Mouse (Mus musculus) hindbrain, embryonic 10.5 days (tissue): ENCODE results near the gene 1700001O22Rik. TPM values are rescaled to one million over a fixed set of nuclear protein-coding genes. Genes with fewer than 3 reads are reported as not detected.

Experiments used
- DNase-seq: peaks from one replicate; pipeline ENCODE4 v3.0.0-alpha.2; 2017; ENCODE audit warnings: low spot score
- H3K27ac ChIP-seq: fragments of 300-500 bp; sonication (generic); 2 replicates; pipeline ENCODE4 v1.5.1; 2016; ENCODE audit warnings: mild to moderate bottlenecking, moderate library complexity
- H3K27me3 ChIP-seq: fragments of 300-500 bp; sonication (generic); 2 replicates; pipeline ENCODE4 v1.6.1; 2016; ENCODE audit warnings: mild to moderate bottlenecking; ENCODE audit not compliant: poor library complexity, insufficient read depth, severe bottlenecking
- H3K36me3 ChIP-seq: fragments of 300-500 bp; sonication (generic); 2 replicates; pipeline ENCODE4 v1.6.1; 2016; ENCODE audit warnings: mild to moderate bottlenecking, moderate library complexity
- H3K4me1 ChIP-seq: fragments of 300-500 bp; sonication (generic); replicated peaks from 2 replicates; pipeline ENCODE4 v1.6.1; 2016; ENCODE audit warnings: mild to moderate bottlenecking
- H3K4me3 ChIP-seq: fragments of 300-500 bp; sonication (generic); 2 replicates; pipeline ENCODE4 v1.5.1; 2016; ENCODE audit warnings: mild to moderate bottlenecking, moderate library complexity
- H3K9me3 ChIP-seq: fragments of 300-500 bp; sonication (generic); 2 replicates; pipeline ENCODE4 v1.6.1; 2016; ENCODE audit warnings: mild to moderate bottlenecking, moderate library complexity
- WGBS: fragments of 180-500 bp; shearing (Covaris S2); methylation state at CpG from one replicate; pipeline ENCODE4 v1.1.7; 2016; 5-methylcytosine and 5-hydroxymethylcytosine counted together
- polyA plus RNA-seq: library from polyadenylated mRNA; unstranded; fragments of >200 nt; fragmentation: Nextera tagmentation; extraction: Ambion mirVana; gene quantifications from 2 replicates; pipeline ENCODE4 v1.2.1, GENCODE M21; 2016

The 1700001O22Rik gene
- polyA plus RNA-seq = 3.1 and 3.4 TPM in 2 replicates

DNA sequence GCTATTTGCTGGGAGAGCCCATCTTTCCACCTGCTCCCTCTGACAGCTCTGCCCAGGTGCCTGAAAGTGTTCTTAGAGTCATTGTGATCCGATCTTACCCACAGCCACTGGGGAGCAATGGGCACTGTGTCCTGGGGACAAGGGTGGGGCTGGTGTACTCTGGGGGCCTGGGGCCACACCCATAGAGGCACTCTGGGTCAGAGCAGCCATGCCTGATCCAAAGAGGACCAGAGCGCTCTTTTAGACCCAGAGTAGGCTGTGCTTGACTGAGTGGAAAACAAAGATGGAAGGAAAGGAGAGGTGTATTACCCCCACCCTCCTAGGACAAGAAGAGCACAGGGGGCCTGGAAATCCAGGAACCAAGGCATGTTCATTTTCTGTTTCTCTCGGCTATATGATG is at the start of gene 1700001O22Rik:
1700001O22Rik (minus strand) TSS at position 58 of the 400 bp plus-strand sequence.
- Histone ChIP-seq H3K9me3 (no peaks in the 10 kb centered on the region), H3K36me3 (no peaks in the 10 kb centered on the region), H3K27ac (peak within 1 kb of the TSS; percentile 1; the same call in 1 of the 2 replicates), H3K4me1 (peaks cover 48% of the 10 kb centered on the region), H3K27me3 (peaks cover 54% of the 10 kb centered on the region), H3K4me3 (no peak within 1 kb of the TSS)
- no peak for DNase-seq
- WGBS = 77% methylated on average over 3 of the region's 3 CpGs

DNA sequence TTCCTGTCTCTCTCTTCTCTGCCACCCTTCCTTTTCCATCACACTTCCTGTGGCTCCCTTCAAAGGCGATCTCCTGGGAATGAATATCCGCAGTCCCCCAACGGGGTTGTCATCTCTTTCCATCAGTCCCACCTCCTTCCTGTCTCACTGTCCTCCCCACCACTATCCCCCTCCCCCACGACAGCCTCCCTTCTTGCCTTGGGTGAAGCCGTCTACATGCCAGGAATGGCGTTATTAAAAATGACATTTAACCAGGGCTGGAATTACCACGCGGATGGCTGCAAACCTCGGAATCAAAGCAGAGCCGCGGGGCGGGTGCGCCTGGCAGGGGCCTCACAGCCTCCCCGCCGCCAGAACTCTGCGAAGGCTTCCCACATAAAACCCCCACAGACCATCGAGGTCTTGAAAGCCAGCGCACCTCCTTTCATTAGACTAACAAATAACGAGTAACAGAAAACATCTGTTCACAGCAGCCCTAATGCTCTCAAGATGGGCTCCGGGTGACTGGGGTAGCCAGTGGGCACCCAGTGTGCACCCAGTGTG is 49.4 kb upstream of the 1700001O22Rik start:
- no peak for DNase-seq
- Histone ChIP-seq H3K27me3 (no peaks in the 10 kb centered on the region), H3K4me3 (no peak overlapping the region), H3K9me3 (no peaks in the 10 kb centered on the region), H3K27ac (peak overlapping the region; percentile 54), H3K36me3 (no peaks in the 10 kb centered on the region), H3K4me1 (peaks cover 64% of the 10 kb centered on the region)
- 44% methylated on average over 20 of the region's 20 CpGs for WGBS

DNA sequence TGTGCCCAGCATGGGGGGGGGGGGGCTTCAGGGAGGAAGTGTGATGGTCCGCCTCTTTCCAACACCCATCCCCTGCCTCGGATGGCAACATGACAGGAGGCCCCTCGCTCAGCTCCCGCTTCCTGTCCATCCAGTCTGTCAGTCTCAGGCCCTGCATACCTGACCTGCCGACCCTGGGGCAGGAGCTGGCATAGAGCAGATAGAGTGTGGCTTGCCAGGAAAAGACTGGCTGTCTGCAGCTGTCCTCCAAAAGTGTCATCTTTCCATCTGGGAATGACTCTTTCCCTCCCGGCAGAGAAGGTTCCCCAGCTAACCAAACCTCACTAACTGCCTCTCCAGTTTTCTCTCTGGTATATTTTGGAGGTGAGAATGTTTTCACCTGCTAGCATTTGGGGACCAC is 47.1 kb upstream of the 1700001O22Rik start:
- Histone ChIP-seq H3K4me1 (peaks cover 78% of the 10 kb centered on the region), H3K9me3 (no peaks in the 10 kb centered on the region), H3K36me3 (no peaks in the 10 kb centered on the region), H3K27ac (no peak overlapping the region), H3K27me3 (peaks cover 16% of the 10 kb centered on the region), H3K4me3 (no peak overlapping the region)
- no peak for DNase-seq
- 38% methylated on average over 6 of the region's 6 CpGs for WGBS

DNA sequence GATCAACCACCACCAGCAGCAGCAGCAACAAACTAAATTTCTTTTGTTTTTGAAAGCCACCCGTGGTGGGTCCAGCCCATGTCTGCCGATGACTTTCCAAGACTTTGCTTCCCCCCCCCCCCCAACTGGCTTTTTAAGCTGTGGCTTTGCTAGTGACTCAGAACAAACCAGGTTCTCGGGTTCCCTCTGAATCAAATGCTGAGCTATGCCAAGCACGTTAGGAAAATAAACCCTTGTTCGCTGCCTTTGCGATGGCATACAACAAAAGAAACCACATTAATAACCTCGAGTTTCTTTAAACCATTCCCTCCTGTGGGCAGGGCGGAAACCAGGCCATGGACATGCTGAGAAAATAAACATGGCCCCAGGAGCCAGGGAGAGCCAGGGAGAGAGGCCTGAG is 44.7 kb upstream of the 1700001O22Rik start:
- no peak for DNase-seq
- Histone ChIP-seq H3K4me3 (no peak overlapping the region), H3K27me3 (peaks cover 37% of the 10 kb centered on the region), H3K9me3 (no peaks in the 10 kb centered on the region), H3K4me1 (peaks cover 68% of the 10 kb centered on the region), H3K27ac (no peak overlapping the region), H3K36me3 (no peaks in the 10 kb centered on the region)
- WGBS = 58% methylated on average over 8 of the region's 8 CpGs

DNA sequence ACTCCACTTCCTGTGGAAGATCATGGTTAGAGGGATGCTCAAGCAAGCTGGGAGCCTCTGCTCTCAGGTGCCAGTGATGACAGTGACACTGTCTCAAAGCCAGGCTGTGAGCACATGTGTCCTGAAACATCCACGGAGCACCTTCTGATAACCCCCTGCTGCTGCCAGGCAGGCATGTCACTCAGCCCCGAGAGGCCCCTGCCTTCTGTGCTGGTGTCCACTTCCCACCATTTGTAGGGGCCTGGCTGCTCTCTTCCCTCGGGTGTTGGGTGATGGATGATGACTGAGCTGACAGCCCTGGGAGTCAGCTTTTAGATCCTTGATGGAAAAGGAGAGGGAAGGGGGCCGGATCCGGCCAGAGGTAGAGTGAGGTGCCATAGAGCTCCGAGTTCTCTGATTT is 43.3 kb upstream of the 1700001O22Rik start:
- Histone ChIP-seq H3K27ac (peak overlapping the region; percentile 25; the same call in 1 of the 2 replicates), H3K27me3 (peaks cover 44% of the 10 kb centered on the region), H3K9me3 (no peaks in the 10 kb centered on the region), H3K4me1 (peaks cover 57% of the 10 kb centered on the region), H3K4me3 (peak overlapping the region; percentile 77), H3K36me3 (no peaks in the 10 kb centered on the region)
- no peak for DNase-seq
- WGBS = 22% methylated on average over 6 of the region's 6 CpGs

DNA sequence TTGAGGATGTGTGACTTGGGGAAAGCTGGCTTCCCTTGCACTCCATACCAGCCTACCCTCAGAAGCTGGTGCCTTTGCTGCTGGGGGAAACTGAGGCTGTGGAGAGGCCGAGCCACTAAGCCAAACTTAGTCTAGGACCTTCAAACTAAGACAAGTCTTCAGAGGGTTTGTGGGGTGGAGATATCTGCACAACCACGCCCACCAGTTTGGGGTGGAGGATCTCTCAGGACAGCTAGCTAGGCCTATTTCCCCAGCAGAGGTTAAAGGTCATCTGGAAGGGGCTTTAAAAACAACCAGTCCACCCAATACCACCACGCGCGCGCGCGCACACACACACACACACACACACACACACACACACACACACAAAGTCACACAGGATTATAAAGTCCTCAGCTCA is 42.8 kb upstream of the 1700001O22Rik start:
- H3K4me1 ChIP-seq = peaks cover 52% of the 10 kb centered on the region
- no peak for DNase-seq
- H3K9me3 ChIP-seq = no peaks in the 10 kb centered on the region
- H3K36me3 ChIP-seq = no peaks in the 10 kb centered on the region
- peak overlapping the region; percentile 77 for H3K4me3 ChIP-seq
- H3K27me3 ChIP-seq = peaks cover 46% of the 10 kb centered on the region
- WGBS = 56% methylated on average over 8 of the region's 8 CpGs
- H3K27ac ChIP-seq = peak overlapping the region; percentile 87

DNA sequence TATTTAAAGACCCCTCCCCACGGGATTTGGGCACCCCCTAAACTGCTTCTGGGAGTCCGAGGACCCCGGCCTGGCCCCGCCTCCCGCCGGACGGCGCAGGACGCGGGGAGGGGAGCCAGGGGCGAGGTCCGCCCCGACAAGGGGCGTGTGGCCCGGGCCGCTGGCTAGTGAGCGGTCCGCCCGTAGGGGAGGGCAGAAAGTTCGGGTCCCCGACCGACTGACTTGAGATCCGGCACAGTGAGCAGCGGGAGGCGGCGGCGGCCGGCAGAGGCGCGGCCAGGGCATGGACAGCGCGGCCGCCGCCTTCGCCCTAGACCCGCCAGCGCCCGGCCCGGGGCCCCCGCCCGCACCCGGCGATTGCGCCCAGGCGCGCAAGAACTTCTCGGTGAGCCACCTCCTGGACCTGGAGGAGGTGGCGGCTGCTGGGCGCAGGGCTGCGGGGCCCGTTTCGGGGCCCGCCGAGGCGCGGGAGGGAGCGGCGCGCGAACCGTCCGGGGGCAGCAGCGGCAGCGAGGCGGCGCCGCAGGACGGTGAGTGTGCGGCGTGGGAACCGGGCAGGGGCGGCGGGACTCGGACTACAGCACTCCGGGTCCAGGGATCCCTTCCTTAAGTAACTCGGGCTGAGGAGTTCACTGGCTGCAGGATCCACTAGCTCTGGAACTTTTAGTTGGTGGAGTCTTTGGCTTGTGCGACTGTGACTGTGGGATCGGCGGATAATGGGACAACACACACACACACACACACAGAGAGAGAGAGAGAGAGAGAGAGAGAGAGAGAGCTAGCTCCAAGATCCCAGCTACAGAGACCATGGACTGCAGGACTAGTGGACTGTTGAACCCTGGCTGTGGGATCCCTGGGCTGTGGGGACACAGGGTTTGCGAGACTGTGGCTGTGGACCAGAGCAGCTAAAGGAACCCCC is 42.0 kb upstream of the 1700001O22Rik start:
- under 1% methylated on average over 80 of the region's 80 CpGs for WGBS
- peak overlapping the region; percentile 77 for H3K4me3 ChIP-seq
- no peaks in the 10 kb centered on the region for H3K36me3 ChIP-seq
- no peaks in the 10 kb centered on the region for H3K9me3 ChIP-seq
- peaks cover 44% of the 10 kb centered on the region for H3K4me1 ChIP-seq
- H3K27ac ChIP-seq = peak overlapping the region; percentile 87
- DNase-seq = peak; percentile 54
- peaks cover 46% of the 10 kb centered on the region for H3K27me3 ChIP-seq

DNA sequence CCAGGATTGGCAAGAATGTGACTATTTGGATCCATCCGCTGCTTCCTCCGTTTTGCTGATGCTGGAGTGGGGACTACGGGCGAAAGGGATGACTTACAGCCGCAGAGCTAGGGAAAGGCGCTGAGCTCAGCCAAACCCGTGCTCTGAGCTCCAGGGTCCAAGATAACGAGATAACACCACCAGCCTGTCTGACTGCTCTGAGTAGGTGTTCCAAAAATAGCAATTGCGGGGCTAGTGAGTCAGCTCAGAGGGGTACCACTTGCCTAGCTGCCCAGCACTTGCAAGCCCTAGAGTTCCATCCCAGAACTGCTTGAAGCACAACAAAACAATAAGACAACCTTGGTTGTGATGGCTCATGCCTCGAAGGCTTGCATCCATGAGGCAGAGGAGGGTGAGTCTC is 39.2 kb upstream of the 1700001O22Rik start:
- 0 out of 2 replicates have a peak overlapping the region, but pooled peaks have one; percentile 35 for H3K27ac ChIP-seq
- H3K4me1 ChIP-seq = peaks cover 32% of the 10 kb centered on the region
- H3K4me3 ChIP-seq = no peak overlapping the region
- 56% methylated on average over 10 of the region's 10 CpGs for WGBS
- H3K9me3 ChIP-seq = no peaks in the 10 kb centered on the region
- H3K27me3 ChIP-seq = peaks cover 46% of the 10 kb centered on the region
- DNase-seq = no peak
- H3K36me3 ChIP-seq = no peaks in the 10 kb centered on the region

DNA sequence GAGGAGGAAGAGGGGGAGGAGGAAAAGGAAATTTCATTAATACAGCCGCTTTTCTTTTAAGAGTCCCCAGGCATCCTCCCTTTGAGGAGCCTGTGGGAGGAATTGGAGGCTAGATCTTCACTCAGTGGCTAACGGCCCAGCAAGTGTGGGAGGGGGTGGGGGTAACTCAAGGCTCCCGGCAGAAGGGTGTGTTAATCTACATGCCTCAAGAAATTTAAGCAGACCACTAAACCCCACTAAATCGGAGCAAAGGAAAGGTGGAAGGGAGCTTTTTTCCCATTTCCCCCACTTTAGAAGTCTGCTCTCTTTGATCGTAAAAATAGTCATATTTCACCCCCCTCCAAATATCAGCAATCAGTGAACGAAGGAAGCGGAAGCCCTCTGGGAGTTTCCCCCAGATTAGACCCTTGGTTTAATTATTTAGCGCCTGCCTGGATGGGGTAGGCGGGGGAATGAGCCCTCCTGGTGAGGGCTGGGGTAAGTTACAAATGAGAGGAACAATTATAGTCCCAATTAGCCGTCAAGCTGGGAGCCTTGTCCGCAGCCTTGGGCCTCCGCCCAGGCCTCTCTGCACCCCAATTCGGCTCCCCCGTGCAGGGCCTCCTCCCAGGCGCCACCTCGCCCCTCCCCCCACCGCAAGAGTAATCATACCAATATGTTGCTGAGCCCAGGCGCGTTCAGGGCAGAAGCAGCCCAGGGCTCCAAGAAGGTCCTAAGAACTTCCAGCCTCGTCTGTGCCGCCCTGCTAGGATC is 33.0 kb upstream of the 1700001O22Rik start:
- Histone ChIP-seq H3K27ac (peak overlapping the region; percentile 70), H3K27me3 (no peaks in the 10 kb centered on the region), H3K36me3 (no peaks in the 10 kb centered on the region), H3K4me1 (peaks cover 40% of the 10 kb centered on the region), H3K9me3 (no peaks in the 10 kb centered on the region), H3K4me3 (peak overlapping the region; percentile 21; the same call in 1 of the 2 replicates)
- 15% methylated on average over 21 of the region's 21 CpGs for WGBS
- DNase-seq = no peak

DNA sequence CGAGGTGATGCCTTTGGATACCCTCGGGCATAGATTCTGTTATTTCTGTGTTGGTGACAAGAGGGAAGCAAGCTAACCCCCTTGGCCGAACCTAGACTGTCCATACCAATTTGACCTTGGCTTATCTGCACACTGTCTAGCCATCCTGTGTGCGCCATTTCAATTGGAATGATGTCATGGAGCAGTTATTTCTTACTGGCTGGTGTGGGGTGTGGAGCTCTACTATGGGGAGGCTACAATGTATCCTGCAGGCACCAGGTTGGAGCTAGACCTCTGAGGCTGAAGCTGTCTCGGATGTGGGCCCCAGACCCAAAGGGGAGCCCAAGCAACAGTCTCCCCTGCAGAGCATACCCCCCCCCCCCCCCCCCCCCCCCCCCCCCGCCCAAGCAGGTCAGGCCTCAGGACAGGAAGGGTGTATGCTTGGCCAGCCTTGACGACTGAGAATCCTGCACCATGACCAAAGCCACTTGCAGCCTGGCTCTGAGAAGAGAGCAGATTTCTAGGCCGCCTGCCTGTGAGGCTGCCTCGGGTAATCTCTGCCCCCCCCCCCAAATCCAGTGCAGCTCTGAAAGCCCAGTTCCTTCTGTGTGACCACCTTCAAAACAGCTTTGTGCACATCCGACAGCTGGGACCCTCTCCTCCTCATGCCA is 31.0 kb upstream of the 1700001O22Rik start, which contains the start of gene Prrx2:
Prrx2 (plus strand) TSS at position 600 of the 650 bp plus-strand sequence.
- no peak within 1 kb of the TSS for H3K4me3 ChIP-seq

DNA sequence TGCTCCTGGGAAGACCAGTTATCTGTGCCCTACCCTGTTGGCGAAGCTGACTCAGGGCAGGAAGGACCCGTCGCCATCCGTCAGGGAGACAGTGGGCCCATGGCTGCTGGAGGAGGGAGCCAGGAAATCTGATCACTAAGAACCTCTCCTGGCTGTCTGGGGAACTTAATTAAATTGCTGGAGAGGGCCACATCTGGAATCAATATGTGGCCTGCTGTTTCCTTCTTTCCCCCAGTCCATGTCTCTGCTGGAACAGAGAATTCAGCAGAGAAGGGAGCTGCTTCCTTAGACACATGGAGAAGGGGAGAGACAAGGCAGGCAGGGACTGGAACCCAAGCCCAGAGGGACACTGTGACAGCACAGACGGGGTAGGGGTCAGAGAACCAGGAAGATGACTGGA is 30.2 kb upstream of the 1700001O22Rik start:
- H3K4me3 ChIP-seq = no peak overlapping the region

More for the DNA sequence above, 31.0 kb upstream of the 1700001O22Rik start, which contains the start of gene Prrx2:
- WGBS = 64% methylated on average over 9 of the region's 10 CpGs
- no peaks in the 10 kb centered on the region for H3K27me3 ChIP-seq
- DNase-seq = no peak
- H3K36me3 ChIP-seq = no peaks in the 10 kb centered on the region
- peaks cover 52% of the 10 kb centered on the region for H3K4me1 ChIP-seq
- no peaks in the 10 kb centered on the region for H3K9me3 ChIP-seq
- H3K27ac ChIP-seq = peak within 1 kb of the TSS; percentile 83

DNA sequence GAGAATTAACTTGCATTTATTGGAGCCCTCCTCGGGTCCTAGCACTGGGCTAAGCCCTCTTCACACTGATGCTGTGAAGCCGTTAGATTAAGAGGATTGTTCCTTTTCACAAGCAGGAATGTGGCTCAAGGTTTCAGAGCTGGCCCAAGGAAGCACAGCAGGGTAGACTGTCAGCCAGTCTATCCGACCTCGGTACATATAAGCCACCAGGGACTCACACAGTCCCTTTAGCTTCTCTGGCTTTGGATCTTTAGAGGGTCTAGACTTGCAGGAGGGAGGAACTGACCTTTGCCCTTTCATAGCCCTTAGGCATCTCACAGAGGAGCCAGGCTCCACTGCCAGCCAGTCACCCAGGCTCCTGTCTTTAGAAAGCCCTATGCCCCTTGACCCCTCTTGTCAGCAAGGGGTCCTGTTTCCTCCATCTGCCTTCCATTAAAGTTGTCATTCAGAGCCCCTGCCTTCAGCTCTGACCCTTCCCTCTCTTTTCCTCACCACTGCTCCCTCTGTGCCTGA is 26.9 kb upstream of the 1700001O22Rik start, which contains the start of gene Asb6:
Asb6 (minus strand) TSS at position 51 of the 513 bp plus-strand sequence.
- Histone ChIP-seq H3K27ac (peak within 1 kb of the TSS; percentile 59; the same call in 1 of the 2 replicates), H3K4me3 (no peak within 1 kb of the TSS), H3K36me3 (peaks cover 16% of the 10 kb centered on the region), H3K27me3 (no peaks in the 10 kb centered on the region), H3K4me1 (peaks cover 65% of the 10 kb centered on the region), H3K9me3 (no peaks in the 10 kb centered on the region)
- WGBS = 9% methylated on average over 4 of the region's 4 CpGs
- peak; percentile 74 for DNase-seq

More for the DNA sequence above, 30.2 kb upstream of the 1700001O22Rik start:
- no peak for DNase-seq
- Histone ChIP-seq H3K4me1 (peaks cover 59% of the 10 kb centered on the region), H3K9me3 (no peaks in the 10 kb centered on the region), H3K27ac (peak overlapping the region; percentile 83), H3K36me3 (no peaks in the 10 kb centered on the region), H3K27me3 (no peaks in the 10 kb centered on the region)
- 59% methylated on average over 5 of the region's 5 CpGs for WGBS
